Mouse (Mus musculus): ENCODE measurements around the gene Grb14.

Gene Grb14

GRCm38 (mm10) chr2:65024887-65025286, at the start of gene Grb14:
Grb14 (minus strand) TSS chr2:65024987.
- no peak for DNase-seq (ENCODE audit: low read depth, low spot score)

DNA sequence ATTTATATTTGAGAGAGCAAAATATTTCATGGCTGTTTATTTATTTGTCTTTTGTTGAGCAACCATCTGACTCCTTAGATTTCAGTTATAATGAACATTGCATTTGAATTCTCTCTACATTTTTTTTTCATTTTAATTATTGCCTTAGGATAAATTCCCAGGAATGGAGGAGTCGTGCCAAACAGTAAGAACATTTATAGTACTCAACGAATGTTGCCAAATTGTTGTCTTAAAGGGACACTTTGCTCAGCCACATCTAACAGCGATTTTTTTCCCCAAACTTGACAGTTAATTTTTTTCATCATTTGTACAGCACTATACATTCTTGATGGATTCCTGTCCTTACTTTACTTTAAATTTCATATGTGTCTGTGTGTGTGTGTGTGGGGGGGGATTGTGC, 47.4 kb upstream of the Grb14 start:
- no peak for DNase-seq (ENCODE audit: low read depth, low spot score)

DNA sequence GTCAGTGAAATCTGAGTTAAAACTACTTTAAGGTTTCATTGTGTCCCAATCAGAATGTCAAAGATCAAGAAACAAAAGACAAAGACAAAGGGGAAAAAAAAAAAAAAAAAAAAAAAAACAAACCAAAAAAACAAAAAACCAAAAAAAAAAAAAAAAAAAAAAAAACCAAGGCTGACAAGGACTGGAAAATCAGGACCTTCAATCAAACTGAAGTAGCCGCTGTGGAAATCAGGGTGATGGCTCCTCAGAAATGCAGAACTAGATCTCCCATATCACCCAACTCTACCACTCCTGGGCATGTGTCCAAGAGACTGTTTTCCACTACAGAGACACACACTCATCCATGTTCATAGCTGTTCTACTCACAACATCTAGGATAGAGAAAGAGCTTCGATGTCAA, 29.0 kb upstream of the Grb14 start:
- no peak for DNase-seq (ENCODE audit: low read depth, low spot score)

DNA sequence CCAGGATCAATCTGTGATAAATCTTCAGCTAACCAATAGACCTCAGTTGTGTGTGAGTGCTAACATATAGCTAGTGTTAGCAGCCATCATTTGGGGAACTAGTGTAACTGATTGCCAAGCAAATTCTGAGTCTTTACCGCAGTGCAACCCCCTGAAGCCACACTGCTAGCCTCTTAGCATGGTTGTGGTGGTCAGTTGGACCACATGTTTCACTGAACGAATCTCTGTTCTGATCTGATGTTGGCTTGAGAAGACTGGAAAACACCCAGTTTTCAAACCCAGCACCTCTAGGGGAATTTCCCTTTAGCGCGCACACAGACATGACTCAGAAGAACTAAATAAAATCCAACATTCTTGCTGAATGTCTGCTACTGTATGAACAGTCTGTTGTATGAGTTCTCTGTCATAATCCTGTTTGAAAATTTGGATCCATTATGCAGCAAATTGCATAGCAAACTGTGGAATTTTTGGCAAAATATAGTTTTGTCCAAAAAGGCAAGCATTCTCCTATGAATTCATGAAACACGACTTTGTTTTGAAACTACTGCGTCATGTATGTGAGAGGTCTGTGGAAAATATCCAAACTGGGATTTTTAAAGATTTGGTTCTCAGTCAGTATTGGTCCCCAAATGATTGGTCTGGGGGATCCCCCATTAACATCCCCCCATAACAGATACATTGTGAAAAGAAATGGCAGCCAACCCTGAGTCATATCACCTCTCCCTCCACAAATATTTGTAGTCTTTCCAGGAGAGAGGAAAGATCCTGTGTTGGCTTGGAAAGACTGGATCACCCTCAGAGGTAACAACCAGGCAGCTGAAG, 27.6 kb upstream of the Grb14 start:
- no peak for DNase-seq (ENCODE audit: low read depth, low spot score)

DNA sequence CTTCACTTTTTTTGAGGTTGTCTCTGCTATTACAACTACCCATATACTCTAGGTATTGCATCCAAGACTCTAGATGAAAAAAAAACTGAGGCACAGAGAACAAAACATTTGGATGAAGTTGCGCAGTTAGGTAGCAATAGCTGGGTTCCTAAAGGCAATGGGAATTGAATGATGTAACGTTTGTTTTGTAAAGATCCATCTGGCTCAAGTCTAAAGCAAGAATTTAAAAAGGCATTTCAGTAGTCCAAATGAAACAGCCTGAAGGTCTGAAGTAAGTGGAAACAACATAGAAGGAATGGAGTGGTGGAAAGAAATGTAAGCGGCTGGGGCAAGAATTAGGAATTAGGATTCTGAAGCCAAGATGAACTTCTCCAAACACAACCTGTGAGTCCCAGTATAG, 26.0 kb upstream of the Grb14 start:
- no peak for DNase-seq (ENCODE audit: low read depth, low spot score)

DNA sequence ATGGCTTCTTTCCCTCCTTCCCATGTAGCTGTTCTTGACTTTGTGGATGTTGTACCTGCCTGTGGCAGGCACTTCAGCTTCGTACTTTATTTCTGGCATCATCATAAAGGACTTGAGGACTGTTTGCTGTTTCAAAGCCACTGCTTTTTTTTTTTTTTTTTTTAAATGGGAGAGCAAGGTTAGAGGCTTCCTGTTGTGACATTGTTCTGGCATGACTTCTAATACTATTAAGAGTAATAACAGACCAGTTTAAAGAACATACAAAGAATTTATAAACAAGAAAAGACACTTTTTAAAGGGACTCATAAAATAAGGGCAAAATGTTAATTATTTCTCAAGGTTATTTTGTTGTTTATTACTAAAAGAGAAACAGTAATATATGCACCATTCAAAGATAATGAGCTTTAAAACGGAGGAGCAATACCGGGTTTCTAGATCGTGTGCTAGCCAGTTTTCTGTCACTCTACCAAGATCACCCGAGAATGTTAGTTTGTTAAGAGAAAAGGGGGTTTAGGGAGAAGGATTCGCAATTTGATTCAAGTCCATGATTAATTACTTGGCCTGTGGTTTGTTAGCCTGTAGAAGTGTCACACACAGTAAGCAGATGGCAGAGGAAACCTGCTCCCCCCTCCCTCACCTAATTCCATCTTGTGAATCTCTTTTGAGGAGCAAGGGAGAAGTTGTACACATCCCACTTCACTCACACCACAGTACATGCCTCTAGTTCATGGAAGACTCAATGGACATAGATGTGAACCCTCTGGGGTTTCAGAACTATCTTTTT, 23.6 kb upstream of the Grb14 start:
- DNase-seq (ENCODE audit: low read depth, low spot score), result no peak

DNA sequence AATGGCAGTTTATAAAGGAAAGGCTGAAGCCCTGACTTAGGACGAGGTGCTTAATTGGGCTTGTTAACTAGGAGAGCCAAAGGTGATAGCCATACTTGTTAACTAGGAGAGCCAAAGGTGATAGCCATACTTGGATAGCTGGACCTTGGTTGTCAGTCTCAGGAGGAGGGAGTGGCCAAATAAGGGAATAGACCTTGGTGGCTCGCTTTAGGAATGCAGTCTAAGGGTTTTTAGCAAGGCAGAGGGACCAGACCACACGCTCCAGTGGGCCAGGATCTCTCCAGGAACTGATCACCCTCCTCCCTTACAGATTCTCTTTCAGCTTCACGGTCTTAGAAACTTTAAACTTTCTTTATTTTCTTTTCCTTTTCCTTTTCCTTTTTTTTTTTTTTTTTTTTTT, 13.4 kb upstream of the Grb14 start:
- DNase-seq (ENCODE audit: low read depth, low spot score), result no peak

- no peak for DNase-seq (ENCODE audit: low read depth, low spot score)
These were observed 12.8 kb upstream of the Grb14 start for GRCm38 (mm10) chr2:65037546-65037945.

DNA sequence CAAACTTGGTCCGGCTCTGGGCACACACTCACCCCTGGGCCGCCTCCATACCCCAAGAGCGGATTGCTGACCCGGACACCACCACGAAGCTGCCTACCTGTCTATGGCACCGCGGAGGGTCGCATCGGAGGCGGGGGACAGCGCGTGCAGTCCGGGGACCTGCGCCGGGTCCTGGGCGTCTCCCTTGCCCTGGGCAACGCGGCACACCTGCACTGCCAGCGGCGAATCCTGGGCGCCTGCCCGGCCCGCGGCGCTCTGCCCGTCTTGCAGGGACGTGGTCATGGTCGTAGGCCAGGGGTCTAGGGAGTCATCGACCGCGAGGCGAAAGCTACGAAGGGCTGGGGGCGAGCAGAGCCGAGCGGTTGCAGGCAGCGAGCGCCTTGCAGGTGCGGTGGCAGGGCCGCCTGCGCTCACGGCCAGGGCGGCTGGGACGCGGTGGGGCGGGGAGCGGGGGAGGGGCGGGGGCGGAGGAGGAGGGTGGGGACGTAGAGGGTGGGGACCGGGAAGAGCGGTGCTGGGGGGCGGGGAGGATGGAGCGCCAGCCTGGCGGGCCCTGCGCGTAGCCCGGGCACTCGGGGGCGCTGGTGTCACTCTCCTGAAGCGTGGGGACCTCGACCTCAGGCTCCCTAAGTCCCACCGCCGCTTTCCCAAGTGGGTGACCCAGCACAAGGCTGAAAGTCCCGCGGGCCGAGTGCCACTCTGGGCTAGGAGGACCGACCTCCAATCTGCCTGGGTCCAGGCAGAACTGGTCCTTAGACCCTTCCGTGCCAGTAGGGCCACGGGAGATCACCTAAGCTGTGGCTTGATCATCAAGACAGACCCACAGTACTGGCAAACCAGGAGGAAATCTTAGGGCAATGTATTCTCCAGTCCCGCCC, 2.2 kb downstream of the Grb14 start:
- peak; percentile 14 for DNase-seq (ENCODE audit: low read depth, low spot score)

GRCm38 (mm10) chr2:65021691-65022362, 3.0 kb downstream of the Grb14 start:
- DNase-seq (ENCODE audit: low read depth, low spot score), result no peak

DNA sequence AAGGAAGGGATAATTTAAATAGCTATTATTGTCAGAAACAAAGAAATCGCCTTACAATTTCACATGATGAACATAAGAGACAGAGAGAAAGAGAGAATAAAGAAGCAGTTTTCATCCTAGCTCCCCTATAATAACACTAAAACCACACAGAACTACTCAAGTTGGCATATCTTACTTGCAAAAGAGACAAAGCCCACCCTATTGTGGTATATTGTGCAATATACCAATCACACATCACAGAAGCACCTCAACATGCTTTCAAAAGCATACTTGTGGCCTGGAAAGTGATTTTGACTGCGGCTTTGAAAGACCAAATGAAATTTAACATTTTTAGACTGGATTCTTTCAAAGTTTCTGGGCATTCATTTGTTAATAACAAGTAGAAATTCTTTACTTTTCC, 7.4 kb downstream of the Grb14 start:
- no peak for DNase-seq (ENCODE audit: low read depth, low spot score)

- DNase-seq (ENCODE audit: low read depth, low spot score), result no peak
These were observed 10.2 kb downstream of the Grb14 start for GRCm38 (mm10) chr2:65014552-65014951.

GRCm38 (mm10) chr2:65010105-65010504, 14.7 kb downstream of the Grb14 start:
- DNase-seq (ENCODE audit: low read depth, low spot score), result no peak

DNA sequence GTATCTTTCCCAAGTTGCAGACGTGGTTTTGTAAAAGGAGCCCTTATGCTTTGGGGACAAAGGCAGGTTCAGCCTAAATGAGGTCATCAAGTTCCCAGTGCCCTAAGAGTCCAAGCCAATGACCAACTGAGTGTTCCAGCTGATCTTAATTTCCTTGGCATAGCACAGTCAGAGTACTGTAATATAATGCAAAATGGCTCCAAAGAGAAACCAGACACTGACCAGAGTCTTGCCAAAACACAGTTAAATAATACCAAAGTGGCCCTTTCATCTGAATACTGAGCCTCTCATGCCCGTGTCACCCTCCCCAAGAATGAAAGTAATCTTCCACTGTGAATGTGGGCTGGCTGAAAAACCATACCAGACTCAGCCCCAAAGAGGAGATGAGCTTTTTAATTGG, 17.4 kb downstream of the Grb14 start:
- DNase-seq (ENCODE audit: low read depth, low spot score), result no peak

DNA sequence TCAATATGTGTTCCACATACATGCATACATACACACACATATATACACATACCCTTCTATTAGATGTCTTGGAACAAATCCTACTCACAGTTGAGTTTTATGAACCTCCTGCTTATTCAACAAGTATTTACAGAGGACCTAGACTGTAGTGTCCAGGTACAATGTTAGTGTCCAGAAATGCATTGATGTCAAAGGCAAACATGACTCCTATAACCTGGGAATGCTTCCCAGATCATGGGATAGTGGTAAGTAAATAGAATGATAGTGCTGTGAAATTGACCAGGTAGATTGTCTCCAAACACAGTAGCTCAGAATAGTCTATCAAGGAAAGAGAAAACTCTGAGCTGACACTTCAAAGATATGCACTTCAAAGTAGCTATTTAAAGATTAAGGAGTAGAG, 19.7 kb downstream of the Grb14 start:
- no peak for DNase-seq (ENCODE audit: low read depth, low spot score)

DNA sequence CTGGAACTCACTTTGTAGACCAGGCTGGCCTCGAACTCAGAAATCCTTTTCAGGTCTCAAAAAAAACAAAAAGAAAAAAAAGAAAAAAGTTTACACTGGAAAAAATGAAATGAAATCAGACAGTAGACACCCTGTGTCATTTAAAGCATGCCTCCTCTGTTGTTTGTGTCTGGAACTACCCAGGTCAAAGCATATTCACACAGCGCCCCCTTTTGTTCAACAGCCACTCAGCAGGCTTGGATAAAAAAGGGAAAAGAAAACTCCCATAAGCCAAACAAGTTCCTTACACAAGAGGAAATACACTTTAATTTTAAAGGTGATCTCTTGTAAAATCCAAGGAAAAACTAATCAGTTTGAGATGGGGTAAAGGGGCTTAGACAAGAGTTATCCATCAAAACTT, 21.4 kb downstream of the Grb14 start:
- DNase-seq (ENCODE audit: low read depth, low spot score), result no peak

DNA sequence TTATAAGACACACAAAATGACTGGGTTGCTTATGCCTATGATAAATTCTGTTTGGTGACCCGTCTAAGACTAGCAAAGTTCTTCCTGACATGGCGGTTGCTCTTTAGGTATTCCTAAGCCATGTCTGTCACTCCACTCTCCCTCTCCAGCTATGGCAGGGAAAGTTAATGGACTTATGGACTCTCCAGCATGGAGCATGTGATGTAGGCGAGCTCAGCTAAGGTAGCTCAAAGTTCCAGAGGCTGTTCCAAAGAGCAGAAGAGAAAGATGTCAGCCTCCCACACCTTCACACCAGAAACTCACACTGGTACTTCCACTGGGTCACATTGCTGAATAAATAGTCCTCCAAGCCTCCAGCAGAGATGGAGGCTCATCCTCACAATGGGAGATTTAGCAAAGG, 22.2 kb downstream of the Grb14 start:
- DNase-seq (ENCODE audit: low read depth, low spot score), result no peak

- DNase-seq (ENCODE audit: low read depth, low spot score), result no peak
These were observed 29.7 kb downstream of the Grb14 start for GRCm38 (mm10) chr2:64995048-64995447.

DNA sequence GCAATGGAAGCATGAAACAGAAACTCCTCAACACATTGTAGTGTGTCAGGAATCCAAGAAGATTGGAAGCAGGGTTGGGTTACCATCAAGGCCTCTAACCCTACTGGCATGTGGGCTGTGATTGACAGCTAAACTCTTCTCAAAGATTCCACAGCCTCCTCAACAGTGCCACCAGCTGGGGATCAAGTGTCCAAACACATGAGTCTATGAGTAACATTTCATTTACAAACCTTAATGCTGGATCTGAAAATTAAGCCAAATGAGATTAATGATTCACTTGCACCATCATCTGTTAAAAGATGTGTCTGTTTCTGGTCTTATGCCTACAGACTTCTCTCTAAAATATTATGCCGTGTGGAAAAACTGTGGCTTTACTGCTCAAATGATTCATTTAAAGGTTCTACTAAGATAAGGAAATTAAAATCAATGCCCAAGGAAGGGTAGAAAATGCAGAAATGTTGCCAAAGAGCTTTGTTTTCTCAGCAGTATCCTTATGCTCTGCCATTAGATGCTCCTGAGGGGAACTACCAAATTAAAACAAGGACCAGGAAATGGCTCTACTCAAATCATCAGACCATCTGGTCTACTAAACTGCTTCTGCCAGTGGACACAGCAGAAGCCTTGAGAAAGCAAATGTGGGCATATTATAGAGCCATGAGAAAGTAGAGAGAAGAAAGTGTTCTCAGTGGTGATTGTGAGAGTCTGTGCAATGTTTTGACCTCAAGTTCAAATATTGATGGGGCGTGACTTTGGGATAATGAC, 35.2 kb downstream of the Grb14 start:
- no peak for DNase-seq (ENCODE audit: low read depth, low spot score)

DNA sequence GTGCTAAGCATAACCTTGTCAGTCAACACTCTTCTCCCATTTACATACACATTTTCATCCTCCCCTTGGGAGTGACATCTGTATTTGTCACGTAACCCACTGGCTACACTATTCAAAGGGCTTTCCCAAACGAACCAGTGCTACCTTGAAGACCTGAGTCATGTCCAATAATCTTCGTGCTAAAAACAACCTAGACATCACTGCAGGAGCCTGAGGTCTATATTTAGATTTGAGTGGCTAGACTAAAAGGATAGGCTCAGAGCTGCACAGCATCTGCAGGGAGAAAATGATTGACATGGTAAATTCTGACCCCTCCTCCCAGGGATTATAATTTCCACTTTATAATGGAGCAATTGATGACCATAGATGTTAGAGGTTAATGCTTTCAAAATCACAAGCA, 37.0 kb downstream of the Grb14 start:
- DNase-seq (ENCODE audit: low read depth, low spot score), result no peak

GRCm38 (mm10) chr2:64975546-64975945, 49.2 kb downstream of the Grb14 start:
- no peak for DNase-seq (ENCODE audit: low read depth, low spot score)
